Comparison of ENCODE assay signal across 21 mouse cellular contexts in the genomic region with DNA sequence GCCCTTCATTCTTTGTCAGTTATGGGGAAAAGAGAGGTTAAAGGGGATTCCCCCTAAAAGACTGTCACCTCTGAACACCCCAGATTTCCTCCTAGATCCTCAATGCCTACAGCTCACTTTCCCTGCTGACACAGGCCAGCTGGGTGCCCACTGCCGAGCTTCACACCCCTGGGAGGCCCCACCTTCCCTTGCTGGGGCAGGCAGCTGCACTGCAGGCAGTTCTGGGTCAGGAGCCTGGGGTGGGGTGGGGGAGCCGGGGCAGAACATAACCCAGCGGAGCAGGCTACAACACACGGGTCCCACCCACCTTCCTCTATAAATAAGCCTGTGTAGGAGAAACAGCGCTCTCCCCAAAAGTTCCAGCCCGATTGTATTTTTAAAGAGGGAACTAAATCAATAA. TPM values are rescaled to one million over a fixed set of nuclear protein-coding genes. Genes with fewer than 3 reads are reported as not detected.
DNase-seq lines count a peak whose midpoint lies in the region; ATAC-seq and TF ChIP-seq lines count a peak whose summit lies in the region.
"Had no signal": no experiment of that assay in that cellular context is flagged by ENCODE, and none has a peak within 500 bp of the region (broad histone marks: within the 10 kb centered on the region; RNA-seq: fewer than 3 reads in every experiment).

No protein-coding gene starts in this region.

- H3K9me3 ChIP-seq in heart, embryonic 14.5 days (ENCODE audit: control insufficient read depth, low read length): no peaks in the 10 kb centered on the region
- H3K9me3 ChIP-seq in limb, embryonic 13.5 days: no peaks in the 10 kb centered on the region
- H3K9me3 ChIP-seq: forebrain, embryonic 15.5 days; intestine, embryonic 15.5 days; liver, embryonic 15.5 days had no signal

- H3K4me2 ChIP-seq in heart, embryonic 14.5 days (ENCODE audit: low read length): peak overlapping the region; percentile 89
- peak overlapping the region; percentile 97 for H3K4me2 ChIP-seq in limb, embryonic 13.5 days (replicated peaks)
- H3K4me2 ChIP-seq: liver, embryonic 15.5 days had no signal

- peaks cover 48 to 76% of the 10 kb centered on the region in 2 experiments for H3K4me1 ChIP-seq in heart, embryonic 14.5 days (ENCODE audit: control insufficient read depth in 2 of 2, insufficient read depth in 2 of 2, low read length in 2 of 2)
- peaks cover 59% of the 10 kb centered on the region for H3K4me1 ChIP-seq in limb, embryonic 13.5 days

- H3K36me3 ChIP-seq in heart, embryonic 14.5 days (ENCODE audit: control insufficient read depth, insufficient read depth, low read length): peaks cover 7% of the 10 kb centered on the region
- peaks cover 24% of the 10 kb centered on the region for H3K36me3 ChIP-seq in limb, embryonic 13.5 days
- H3K36me3 ChIP-seq: forebrain, embryonic 15.5 days; intestine, embryonic 15.5 days; liver, embryonic 15.5 days had no signal

- peak overlapping the region; percentile 32 to 71 for H3K27ac ChIP-seq in heart, embryonic 14.5 days (replicated peaks in 1 of 2; ENCODE audit: control insufficient read depth in 1 of 2, insufficient read depth in 1 of 2, low read depth in 2 of 2, low read length in 2 of 2)
- peak overlapping the region; percentile 96 for H3K27ac ChIP-seq in layer of hippocampus, adult 2 months
- H3K27ac ChIP-seq in limb, embryonic 13.5 days: no peak overlapping the region
- H3K27ac ChIP-seq: forebrain, embryonic 15.5 days; gastrocnemius, adult 2 months; intestine, embryonic 15.5 days; liver, embryonic 15.5 days had no signal

- peak overlapping the region; percentile 92; the same call in 1 of the 2 replicates for H3K9ac ChIP-seq in heart, embryonic 14.5 days (ENCODE audit: low read length)
- H3K9ac ChIP-seq in limb, embryonic 13.5 days: peak overlapping the region; percentile 48; the same call in 1 of the 2 replicates
- H3K9ac ChIP-seq: forebrain, embryonic 15.5 days; liver, embryonic 15.5 days had no signal

- ATAC-seq in heart, embryonic 14.5 days (ENCODE audit: insufficient number of reproducible peaks, insufficient read depth, low FRiP score, low read depth): no peak
- ATAC-seq in limb, embryonic 13.5 days (ENCODE audit: low FRiP score, low read depth): no peak
- no peak for ATAC-seq in activated CD4-positive, CD25-positive, alpha-beta regulatory T cell, adult 4 months
- ATAC-seq: forebrain, embryonic 15.5 days; intestine, embryonic 15.5 days had no signal

- no peak overlapping the region for H3K4me3 ChIP-seq in heart, embryonic 14.5 days (ENCODE audit: control insufficient read depth in 1 of 2, insufficient read depth in 1 of 2, low read depth in 1 of 2, low read length in 2 of 2)
- peak overlapping the region; percentile 85 for H3K4me3 ChIP-seq in layer of hippocampus, adult 2 months
- H3K4me3 ChIP-seq in limb, embryonic 13.5 days: no peak overlapping the region
- H3K4me3 ChIP-seq: forebrain, embryonic 15.5 days; gastrocnemius, adult 2 months; intestine, embryonic 15.5 days; liver, embryonic 15.5 days had no signal

- WGBS in heart, embryonic 14.5 days: 28% methylated on average over 6 of the region's 6 CpGs
- 35% methylated on average over 6 of the region's 6 CpGs for WGBS in limb, embryonic 13.5 days

- H3K27me3 ChIP-seq in heart, embryonic 14.5 days (ENCODE audit: control insufficient read depth, insufficient read depth, low read length): no peaks in the 10 kb centered on the region
- H3K27me3 ChIP-seq in limb, embryonic 13.5 days: peaks cover 17% of the 10 kb centered on the region

- no peak for DNase-seq in heart, adult 11 months
- DNase-seq in layer of hippocampus, adult 2 months (ENCODE audit: low spot score in 2 of 2): no peak
- no peak for DNase-seq in layer of hippocampus, adult 18-20 months (ENCODE audit: low spot score in 2 of 2)
- peak; percentile 66 for DNase-seq in brain, adult 2 months (ENCODE audit: low read depth, low spot score)
- DNase-seq: adrenal gland, postnatal 10 days; cerebellum, adult 8-10 months; gastrocnemius, adult 2 months; kidney, postnatal 36 days; lung, postnatal 36 days; midbrain, embryonic 14.5 days; retina, postnatal 1 day; thymus, adult 2 months had no signal

- no peak for TF ChIP-seq CTCF in layer of hippocampus, adult 2 months (conservative IDR thresholded peaks at IDR 0.05)

RNA-seq across cellular contexts. Expression of a gene that starts 3.7 kb away (rescaled TPM):
- 8.8 and 9.9 TPM in 2 replicates for polyA plus RNA-seq in heart, embryonic 14.5 days (2014; fragmentation: Nextera tagmentation; extraction: Ambion mirVana)
- total RNA-seq in layer of hippocampus, adult 2 months (2021): 100 to 1,000 TPM; 121 to 142 TPM
- 100 to 1,000 TPM; 101 to 115 TPM for total RNA-seq in layer of hippocampus, adult 18-20 months (2021)
- polyA plus RNA-seq in limb, embryonic 13.5 days (2015; fragmentation: Nextera tagmentation; extraction: Ambion mirVana): 5.2 and 7.5 TPM in 2 replicates
- not detected for polyA plus RNA-seq in activated CD4-positive, CD25-positive, alpha-beta regulatory T cell, adult 4 months (2017; shearing (Covaris generic))

RNA-seq across cellular contexts. Expression of a gene that starts 24.5 kb away (rescaled TPM):
- 0.47 and 0.55 TPM in 2 replicates for polyA plus RNA-seq in heart, embryonic 14.5 days (2014; fragmentation: Nextera tagmentation; extraction: Ambion mirVana)
- total RNA-seq in layer of hippocampus, adult 2 months (2021): 1 to 10 TPM; 1.8 to 2.0 TPM
- 1 to 10 TPM; 2.1 TPM for total RNA-seq in layer of hippocampus, adult 18-20 months (2021)
- not detected in 2 replicates for polyA plus RNA-seq in limb, embryonic 13.5 days (2015; fragmentation: Nextera tagmentation; extraction: Ambion mirVana)
- not detected for polyA plus RNA-seq in activated CD4-positive, CD25-positive, alpha-beta regulatory T cell, adult 4 months (2017; shearing (Covaris generic))
- total RNA-seq: adrenal gland, postnatal 10 days; gastrocnemius, adult 2 months; hematopoietic stem cell, adult 5-6 weeks; MEL had no signal
- polyA plus RNA-seq: intestine, embryonic 15.5 days; limb, embryonic 11.5 days; liver, embryonic 15.5 days had no signal
